Mouse (Mus musculus): Measurements from ENCODE around the gene Gm2001. TPM values are rescaled to one million over a fixed set of nuclear protein-coding genes. Genes with fewer than 3 reads are reported as not detected.

The Gm2001 gene
- polyA plus RNA-seq (2015; fragmentation: Nextera tagmentation; extraction: Ambion mirVana): not detected in 2 replicates

DNA sequence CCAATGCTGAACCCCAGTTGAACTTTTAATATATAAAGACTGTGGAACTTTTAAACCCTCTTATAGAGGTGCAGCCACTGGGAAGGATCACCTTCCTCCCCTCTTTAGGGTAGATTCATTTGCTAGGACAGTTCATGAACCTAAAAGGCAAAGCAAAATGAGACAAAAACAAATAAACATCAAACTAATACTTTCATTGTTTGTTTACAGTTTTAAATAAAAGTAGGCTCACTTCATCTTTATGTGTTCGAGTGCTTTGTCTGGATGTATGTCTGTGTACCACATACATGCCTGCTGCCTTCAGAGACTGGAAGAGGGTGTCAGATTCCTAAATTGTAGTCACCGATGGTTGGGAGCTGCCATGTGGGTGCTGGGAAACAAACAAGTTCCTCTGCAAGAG lies at the start of gene Gm2001:
Gene Gm2001 (minus strand): TSS at position 101 of the 400 bp plus-strand sequence.

GRCm38 (mm10) chr12:87873772-87874171 lies 31.6 kb upstream of the Gm2001 start, which contains the start of gene Gm2016:
Gene Gm2016, plus strand, starts transcription at chr12:87874072.

GRCm38 (mm10) chr12:87816277-87816676 lies 25.9 kb downstream of the Gm2001 start, which contains the start of gene BB287469:
Gene BB287469, plus strand, starts transcription at chr12:87816577.

DNA sequence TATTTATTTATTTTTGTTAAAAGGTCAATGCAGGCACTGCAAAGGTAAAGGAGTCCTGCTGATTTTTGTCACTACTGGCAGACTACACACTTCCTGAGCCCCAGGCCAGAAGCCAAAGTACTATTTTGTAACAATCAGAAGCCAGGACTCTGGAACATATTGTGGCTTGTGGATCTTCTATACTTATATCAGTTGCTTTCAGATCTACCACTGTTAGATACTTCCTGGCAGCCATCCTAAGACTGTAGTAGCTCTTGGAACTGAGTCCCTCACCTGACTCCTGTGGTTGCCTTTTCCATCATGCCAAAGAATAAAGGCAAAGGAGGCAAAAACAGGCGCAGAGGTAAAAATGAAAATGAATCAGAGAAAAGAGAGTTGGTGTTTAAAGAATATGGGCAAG lies 46.9 kb downstream of the Gm2001 start, which contains the start of gene Gm21936:
Gene Gm21936 (plus strand): TSS at position 301 of the 400 bp plus-strand sequence.

Other genes with a start within 250 kb of the Gm2001 start
- gene Oog1, start 239.7 kb downstream of the Gm2001 start, polyA plus RNA-seq (2015; fragmentation: Nextera tagmentation; extraction: Ambion mirVana): not detected in 2 replicates
- gene Gm4027, start 223.5 kb downstream of the Gm2001 start, polyA plus RNA-seq (2015; fragmentation: Nextera tagmentation; extraction: Ambion mirVana): not detected in 2 replicates
- not detected in 2 replicates for gene Gm16381, start 197.7 kb downstream of the Gm2001 start, polyA plus RNA-seq (2015; fragmentation: Nextera tagmentation; extraction: Ambion mirVana)
- gene Gm21319, start 66.6 kb downstream of the Gm2001 start, polyA plus RNA-seq (2015; fragmentation: Nextera tagmentation; extraction: Ambion mirVana): not detected in 2 replicates
- gene Gm21936, start 46.8 kb downstream of the Gm2001 start, polyA plus RNA-seq (2015; fragmentation: Nextera tagmentation; extraction: Ambion mirVana): not detected in 2 replicates
- gene BB287469, start 25.8 kb downstream of the Gm2001 start, polyA plus RNA-seq (2015; fragmentation: Nextera tagmentation; extraction: Ambion mirVana): not detected in 2 replicates
- not detected in 2 replicates for gene Gm2016, start 31.7 kb upstream of the Gm2001 start, polyA plus RNA-seq (2015; fragmentation: Nextera tagmentation; extraction: Ambion mirVana)
- gene Gm2022, start 53.0 kb upstream of the Gm2001 start, polyA plus RNA-seq (2015; fragmentation: Nextera tagmentation; extraction: Ambion mirVana): not detected in 2 replicates
- not detected in 2 replicates for gene Gm2035, start 77.5 kb upstream of the Gm2001 start, polyA plus RNA-seq (2015; fragmentation: Nextera tagmentation; extraction: Ambion mirVana)
- gene Gm2042, start 111.7 kb upstream of the Gm2001 start, polyA plus RNA-seq (2015; fragmentation: Nextera tagmentation; extraction: Ambion mirVana): not detected in 2 replicates
- not detected in 2 replicates for gene Gm2075, start 169.5 kb upstream of the Gm2001 start, polyA plus RNA-seq (2015; fragmentation: Nextera tagmentation; extraction: Ambion mirVana)
- not detected in 2 replicates for gene Gm6803, start 176.4 kb upstream of the Gm2001 start, polyA plus RNA-seq (2015; fragmentation: Nextera tagmentation; extraction: Ambion mirVana)
- not detected in 2 replicates for gene Gm2056, start 184.7 kb upstream of the Gm2001 start, polyA plus RNA-seq (2015; fragmentation: Nextera tagmentation; extraction: Ambion mirVana)
- gene Gm16368, start 241.4 kb upstream of the Gm2001 start, polyA plus RNA-seq (2015; fragmentation: Nextera tagmentation; extraction: Ambion mirVana): not detected in 2 replicates

Data from neural tube, postnatal 0 days (tissue).